Mouse (Mus musculus): ENCODE measurements around the gene Zscan4-ps3.
"Not testable (repeated sequence)": the region's sequence is repeated elsewhere in the genome, so short reads cannot be mapped to it uniquely, and the experiment has no call there.

The Zscan4-ps3 gene

GRCm38 (mm10) chr7:11609008-11609407 is at the start of gene Zscan4-ps3:
TSS of gene Zscan4-ps3 (plus strand) at chr7:11609308.
- DNase-seq (ENCODE audit: low read depth in 1 of 2, low spot score in 2 of 2), result not testable (repeated sequence)

- not testable (repeated sequence) for DNase-seq (ENCODE audit: low read depth in 1 of 2, low spot score in 2 of 2)
Observed at GRCm38 (mm10) chr7:11617082-11617481, 8.0 kb downstream of the Zscan4-ps3 start.
